Mouse (Mus musculus) cerebellum, adult 18-20 months (tissue): ENCODE data around the gene Mdh2.

Source experiments
- DNase-seq, 2 experiments: peaks; one replicate each; pipeline ENCODE4 v3.0.0; 2021

The Mdh2 gene

GRCm38 (mm10) chr5:135778471-135779445 lies at the start of gene Mdh2:
TSS of gene Mdh2 (plus strand) at chr5:135778480.
- DNase-seq: peak; percentile 99 to 100

- no peak for DNase-seq
Measured at GRCm38 (mm10) chr5:135729351-135729750, 48.9 kb upstream of the Mdh2 start.

DNA sequence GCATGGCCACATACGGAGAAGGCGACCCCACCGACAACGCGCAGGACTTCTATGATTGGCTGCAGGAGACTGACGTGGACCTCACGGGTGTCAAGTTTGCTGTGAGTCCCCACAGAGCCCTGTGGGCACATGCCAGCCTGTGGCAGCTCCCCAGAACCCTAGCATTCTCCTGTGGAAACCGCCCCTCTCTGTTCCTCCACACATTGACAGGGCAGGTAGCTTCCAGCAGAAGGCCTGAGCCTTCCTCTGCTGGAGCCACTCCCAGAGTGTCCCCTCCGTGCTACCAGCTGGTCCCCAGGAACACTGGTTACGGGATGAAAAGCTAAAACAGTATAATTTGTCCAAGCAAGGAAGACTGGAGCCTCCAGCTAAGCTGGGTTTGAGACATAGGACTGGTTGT lies 48.0 kb upstream of the Mdh2 start:
- peak in 1 of 2 experiments; percentile 30 for DNase-seq

GRCm38 (mm10) chr5:135730916-135731315 lies 47.4 kb upstream of the Mdh2 start:
- DNase-seq: no peak

GRCm38 (mm10) chr5:135731322-135731721 lies 47.0 kb upstream of the Mdh2 start:
- no peak for DNase-seq

GRCm38 (mm10) chr5:135733071-135733470 lies 45.2 kb upstream of the Mdh2 start:
- DNase-seq: no peak

DNA sequence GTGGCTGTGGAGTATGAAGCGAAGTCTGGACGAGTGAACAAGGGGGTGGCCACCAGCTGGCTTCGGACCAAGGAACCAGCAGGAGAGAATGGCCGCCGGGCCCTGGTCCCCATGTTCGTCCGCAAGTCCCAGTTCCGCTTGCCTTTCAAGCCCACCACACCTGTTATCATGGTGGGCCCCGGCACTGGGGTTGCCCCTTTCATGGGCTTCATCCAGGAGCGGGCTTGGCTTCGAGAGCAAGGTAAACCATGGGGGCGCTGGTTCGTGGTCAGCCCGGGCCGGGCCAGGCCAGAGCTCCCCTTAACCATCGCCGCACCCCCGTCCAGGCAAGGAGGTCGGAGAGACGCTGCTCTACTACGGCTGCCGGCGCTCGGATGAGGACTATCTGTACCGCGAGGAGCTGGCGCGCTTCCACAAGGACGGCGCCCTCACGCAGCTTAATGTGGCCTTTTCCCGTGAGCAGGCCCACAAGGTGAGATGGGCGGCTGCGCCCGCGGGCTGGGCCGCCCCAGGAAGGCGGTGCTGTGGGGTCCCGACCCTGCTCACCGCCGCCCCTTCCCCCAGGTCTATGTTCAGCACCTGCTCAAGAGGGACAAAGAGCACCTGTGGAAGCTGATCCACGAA lies 44.1 kb upstream of the Mdh2 start:
- no peak for DNase-seq

DNA sequence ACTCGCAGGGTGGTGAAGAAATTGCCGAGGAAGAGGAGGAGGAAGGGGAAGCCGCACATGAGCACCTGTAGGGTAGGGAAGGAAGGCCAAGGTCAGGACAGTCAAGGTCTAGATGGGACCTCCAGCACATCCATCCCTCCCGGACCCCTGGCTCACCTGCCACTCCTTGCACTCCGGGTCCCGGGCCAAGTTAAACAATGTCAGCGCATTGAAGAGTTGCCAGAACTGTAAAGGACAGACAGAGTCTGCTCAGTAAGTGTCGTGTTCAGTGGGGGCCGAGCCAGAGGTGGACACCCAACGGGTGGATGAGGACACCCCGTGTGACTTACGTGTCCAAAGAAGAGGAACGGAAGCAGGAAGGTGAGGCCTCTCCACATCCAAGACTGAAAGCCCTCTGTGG lies 42.5 kb upstream of the Mdh2 start:
- DNase-seq: no peak

GRCm38 (mm10) chr5:135736544-135736943 lies 41.7 kb upstream of the Mdh2 start:
- DNase-seq: no peak

- no peak for DNase-seq
Measured at GRCm38 (mm10) chr5:135737154-135737553, 41.1 kb upstream of the Mdh2 start.

DNA sequence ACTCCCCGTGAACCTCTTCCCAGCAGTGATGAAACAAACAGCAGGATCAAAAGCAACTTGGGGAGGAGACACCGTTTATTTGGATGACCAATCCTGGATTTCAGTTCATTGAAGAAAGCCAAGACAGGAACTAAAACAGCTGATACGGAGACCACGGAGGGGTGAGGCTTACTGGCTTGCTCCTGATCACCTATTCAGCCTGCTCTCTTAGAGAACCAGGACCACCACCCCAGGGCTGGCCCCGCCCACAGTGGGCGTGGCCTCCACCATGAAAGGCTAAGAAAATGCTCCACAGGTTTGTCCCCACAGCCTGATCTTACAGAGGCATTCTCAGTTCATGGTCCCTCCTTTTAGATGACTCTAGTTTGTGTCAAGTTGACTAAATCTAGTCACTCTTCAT lies 40.0 kb upstream of the Mdh2 start:
- no peak for DNase-seq

DNA sequence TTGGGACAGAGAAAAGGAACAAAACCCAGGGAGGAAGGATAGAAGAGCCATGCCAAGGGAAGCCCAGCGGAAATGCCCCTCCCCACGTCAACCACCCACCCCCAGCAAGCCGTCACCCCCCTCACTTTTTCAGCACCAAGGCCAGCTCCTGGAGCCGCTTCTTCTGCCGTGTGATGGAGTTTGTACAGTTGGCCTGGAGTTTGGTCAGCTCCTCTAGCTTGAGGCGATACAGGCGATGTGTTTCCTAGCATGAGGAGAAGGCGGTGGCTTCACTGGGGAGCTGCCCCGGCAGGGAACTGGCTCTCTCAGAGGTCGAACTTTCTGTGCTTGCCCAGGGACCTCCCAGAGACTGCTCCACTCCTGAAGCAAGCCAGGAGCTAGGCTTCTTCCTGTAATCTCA lies 36.1 kb upstream of the Mdh2 start:
- no peak for DNase-seq

DNA sequence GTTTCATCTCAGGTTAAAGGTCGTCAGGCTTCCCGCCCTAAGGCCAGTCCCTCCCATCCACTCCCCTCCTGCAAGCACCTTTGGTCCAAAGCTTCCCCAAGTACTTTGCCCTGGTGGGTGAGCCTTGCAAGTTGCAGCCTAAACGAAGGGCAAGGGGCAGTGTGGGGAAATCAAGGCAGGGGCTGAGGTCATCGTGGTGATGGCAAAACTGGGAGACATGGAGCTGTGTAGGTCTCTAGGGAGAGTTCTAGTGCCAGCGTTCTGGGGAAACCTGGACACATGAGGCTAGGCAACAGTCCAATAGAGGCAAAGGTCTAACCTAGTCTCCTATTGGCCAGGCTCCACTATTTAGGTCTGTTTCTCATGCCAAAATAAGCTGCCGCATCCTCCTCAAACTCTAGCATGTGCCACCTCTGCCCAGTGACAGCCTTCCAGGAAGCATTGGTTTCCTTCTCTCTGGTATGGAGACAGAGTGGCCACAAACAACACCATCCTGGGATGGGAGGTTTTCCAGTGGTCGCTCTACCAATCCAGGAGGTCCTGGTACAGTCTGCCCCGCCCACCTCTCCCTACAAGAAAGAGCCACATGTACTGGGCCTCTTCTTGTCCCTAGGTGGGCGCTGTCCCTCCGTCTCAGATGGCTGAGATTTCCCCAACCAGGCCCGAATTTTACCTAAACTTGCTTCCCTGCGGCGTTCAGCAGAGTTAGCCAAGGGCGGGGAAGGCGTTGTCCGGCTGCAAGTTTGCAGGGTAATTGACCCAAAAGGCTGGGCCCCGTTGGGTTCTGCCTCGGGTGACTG lies 35.1 kb upstream of the Mdh2 start:
- peak in 1 of 2 experiments; percentile 32 for DNase-seq

DNA sequence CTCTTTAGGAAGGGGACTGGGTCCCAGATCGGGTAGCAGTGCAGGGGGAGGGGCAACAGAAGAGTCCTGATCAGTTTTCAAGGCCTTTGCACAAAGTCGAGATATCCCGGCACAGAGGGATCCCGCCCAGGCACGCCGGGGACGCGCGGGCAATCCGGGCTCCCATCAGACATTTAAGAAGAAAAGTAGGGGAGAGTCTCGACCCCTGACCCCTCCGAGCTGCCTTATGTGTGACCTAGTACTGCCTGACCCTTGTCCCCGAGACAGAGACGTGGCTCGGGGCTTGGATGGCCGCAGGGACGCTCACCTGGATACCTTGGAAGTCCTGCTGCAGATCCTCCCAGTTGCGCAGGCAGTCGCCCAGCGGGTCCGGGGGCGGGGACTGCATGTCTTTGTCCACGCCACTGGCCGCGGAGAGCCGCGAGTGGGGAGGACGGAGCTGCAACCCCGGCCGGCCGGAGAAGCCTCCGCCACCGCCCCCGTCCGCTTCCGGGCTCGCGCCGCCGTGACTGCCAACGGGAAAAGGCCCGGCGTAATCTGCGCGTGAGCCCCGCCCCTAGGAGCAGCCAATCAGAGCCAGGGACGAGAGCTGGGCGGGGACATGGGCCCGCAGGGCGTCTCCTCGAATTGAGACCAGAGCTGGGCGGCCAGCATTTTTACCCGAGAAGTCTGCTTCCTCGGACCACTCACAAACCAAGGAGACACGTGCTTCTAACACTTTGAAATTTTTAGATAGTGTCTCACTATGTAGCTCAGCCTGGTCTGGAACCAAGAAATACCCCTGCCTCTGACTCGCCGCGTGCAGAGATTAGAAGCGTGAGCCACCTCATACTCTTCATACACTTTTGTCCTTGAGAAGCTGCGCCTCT lies 34.3 kb upstream of the Mdh2 start, which contains the start of gene Tmem120a:
Gene Tmem120a (minus strand): TSS at position 708 of the 869 bp plus-strand sequence.
- DNase-seq: peak; percentile 94 to 97

DNA sequence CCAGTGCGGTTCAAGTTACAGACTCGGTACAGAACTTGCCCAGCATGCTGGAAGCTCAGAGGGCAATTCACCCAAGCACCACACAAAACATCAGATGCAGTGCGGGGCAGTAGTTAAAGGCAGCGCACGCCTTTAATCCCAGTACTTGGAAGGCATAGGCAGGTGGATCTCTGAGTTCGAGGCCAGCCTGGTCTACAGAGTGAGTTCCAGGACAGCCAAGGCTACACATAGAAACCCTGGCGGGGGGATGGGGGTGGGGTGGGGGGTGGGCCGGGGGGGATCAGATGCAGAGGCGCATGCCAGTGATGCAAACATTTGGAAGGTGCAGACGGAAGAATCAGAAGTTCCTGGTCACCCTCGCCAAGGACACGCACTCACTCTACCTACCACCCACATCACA lies 33.5 kb upstream of the Mdh2 start:
- no peak for DNase-seq

- DNase-seq: no peak
Measured at GRCm38 (mm10) chr5:135751041-135751440, 27.2 kb upstream of the Mdh2 start.

- no peak for DNase-seq
Measured at GRCm38 (mm10) chr5:135751595-135751994, 26.7 kb upstream of the Mdh2 start.

GRCm38 (mm10) chr5:135761881-135762280 lies 16.4 kb upstream of the Mdh2 start:
- no peak for DNase-seq

GRCm38 (mm10) chr5:135763526-135763925 lies 14.8 kb upstream of the Mdh2 start:
- peak; percentile 53 to 82 for DNase-seq

DNA sequence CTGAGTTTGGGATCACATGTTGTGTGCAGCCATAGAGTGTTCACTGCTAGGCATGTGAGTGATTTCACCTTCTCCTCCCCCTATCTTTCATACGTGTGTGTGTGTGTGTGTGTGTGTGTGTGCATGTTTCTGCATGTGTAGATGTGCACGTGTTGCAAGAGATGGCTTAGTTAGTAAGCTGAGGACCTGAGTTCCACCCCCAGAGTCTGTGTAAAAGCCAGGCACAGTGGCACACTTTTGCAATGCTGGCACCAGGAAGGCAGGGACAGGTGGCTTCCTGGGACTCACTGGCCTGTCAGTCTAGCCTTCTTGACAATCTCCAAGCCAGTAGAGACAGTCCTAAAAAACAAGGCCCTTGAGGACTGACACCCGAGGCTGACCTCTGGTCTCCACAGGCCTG lies 13.3 kb upstream of the Mdh2 start:
- DNase-seq: no peak

DNA sequence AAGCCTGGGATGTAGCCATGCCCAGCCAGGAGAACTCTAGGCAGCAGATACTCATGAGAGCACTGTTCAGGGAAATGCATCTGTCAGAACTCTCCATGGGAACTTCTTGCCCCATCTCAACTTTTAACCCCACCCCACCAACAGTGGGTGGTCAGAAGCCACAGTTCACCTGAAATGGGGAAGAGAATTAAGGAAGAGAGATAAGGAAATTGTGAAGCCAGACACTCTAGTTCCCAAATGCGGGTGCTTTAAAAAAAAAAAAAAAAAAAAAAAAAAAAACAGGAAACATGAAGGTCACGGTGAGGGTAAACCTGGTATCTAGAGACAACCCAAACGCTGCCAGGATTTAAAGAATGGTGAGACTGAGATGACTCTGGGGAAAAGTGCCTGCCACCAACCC lies 5.8 kb upstream of the Mdh2 start:
- no peak for DNase-seq

DNA sequence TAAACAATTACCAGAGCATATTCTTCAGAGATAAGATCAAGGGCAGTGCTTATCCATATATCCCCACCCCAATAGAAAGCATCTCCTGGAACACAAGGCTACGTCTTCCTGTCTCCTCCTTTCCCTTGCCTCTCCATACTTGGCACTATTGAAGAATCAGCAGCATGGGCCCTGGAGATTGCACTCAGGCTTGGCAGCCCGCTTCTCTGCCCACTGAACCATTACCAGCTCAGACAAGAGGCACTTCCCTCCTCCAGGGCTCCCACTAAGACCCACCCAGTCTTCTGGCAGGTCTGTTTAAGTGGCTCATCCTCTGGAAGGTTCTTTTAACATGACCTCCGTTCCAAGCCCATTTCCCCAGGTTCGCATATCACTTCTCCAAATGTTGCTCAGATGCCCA lies 1.7 kb upstream of the Mdh2 start:
- DNase-seq: no peak
